ENCODE assay signal across 8 mouse cellular contexts in the genomic region with DNA sequence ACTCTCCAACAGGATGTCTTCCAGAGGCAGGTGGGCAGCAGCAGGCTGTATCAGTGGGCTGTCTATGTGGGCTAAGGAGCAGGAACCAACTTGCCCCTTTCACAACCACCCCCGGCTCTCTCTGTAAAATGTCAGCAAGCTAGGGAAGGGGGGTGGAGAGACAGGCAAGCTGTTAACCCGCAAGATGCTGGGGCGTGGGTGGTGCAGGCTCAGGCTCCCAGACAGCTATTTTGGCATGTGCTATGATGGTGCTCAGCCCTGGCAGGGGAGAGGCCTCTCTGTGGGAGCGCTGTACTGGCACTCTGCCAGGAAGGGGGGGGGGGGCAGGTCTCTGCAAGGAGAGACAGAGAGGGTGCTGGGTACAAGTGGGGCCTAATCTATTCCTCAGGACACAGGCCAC. TPM values are rescaled to one million over a fixed set of nuclear protein-coding genes. Genes with fewer than 3 reads are reported as not detected.
DNase-seq lines count a peak whose midpoint lies in the region; ATAC-seq lines count a peak whose summit lies in the region.

No protein-coding gene starts in this region.

- 0 out of 2 replicates have a peak, but pooled peaks cover 4% of the 10 kb centered on the region for H3K36me3 ChIP-seq in lung, embryonic 15.5 days
- no peaks in the 10 kb centered on the region for H3K36me3 ChIP-seq in embryonic facial prominence, embryonic 13.5 days
- H3K36me3 ChIP-seq in intestine, embryonic 14.5 days (ENCODE audit: control insufficient read depth, insufficient read depth, low read length), result no peaks in the 10 kb centered on the region
- no peaks in the 10 kb centered on the region for H3K36me3 ChIP-seq in neural tube, embryonic 14.5 days (ENCODE audit: control insufficient read depth, insufficient read depth, low read length)

- peak overlapping the region; percentile 19; the same call in 1 of the 2 replicates for H3K4me2 ChIP-seq in lung, embryonic 15.5 days
- H3K4me2 ChIP-seq in embryonic facial prominence, embryonic 13.5 days, result peak overlapping the region; percentile 9; the same call in 1 of the 2 replicates
- H3K4me2 ChIP-seq in intestine, embryonic 14.5 days (ENCODE audit: low read length), result no peak overlapping the region
- no peak overlapping the region for H3K4me2 ChIP-seq in neural tube, embryonic 14.5 days (ENCODE audit: low read depth, low read length)

- no peak overlapping the region for H3K9ac ChIP-seq in lung, embryonic 15.5 days
- 0 out of 2 replicates have a peak overlapping the region, but pooled peaks have one; percentile 8 for H3K9ac ChIP-seq in embryonic facial prominence, embryonic 13.5 days
- H3K9ac ChIP-seq in intestine, embryonic 14.5 days (ENCODE audit: low read length), result no peak overlapping the region
- H3K9ac ChIP-seq in neural tube, embryonic 14.5 days (replicated peaks; ENCODE audit: low read depth, low read length), result no peak overlapping the region

- no peak overlapping the region for H3K4me3 ChIP-seq in lung, embryonic 15.5 days
- H3K4me3 ChIP-seq in embryonic facial prominence, embryonic 13.5 days, result no peak overlapping the region
- H3K4me3 ChIP-seq in intestine, embryonic 14.5 days (ENCODE audit: low read depth, low read length), result no peak overlapping the region
- H3K4me3 ChIP-seq in neural tube, embryonic 14.5 days (ENCODE audit: low read depth, low read length), result no peak overlapping the region

- 6% methylated on average over 4 of the region's 4 CpGs for WGBS in lung, embryonic 15.5 days
- 29% methylated on average over 4 of the region's 4 CpGs for WGBS in embryonic facial prominence, embryonic 13.5 days
- 19% methylated on average over 4 of the region's 4 CpGs for WGBS in intestine, embryonic 14.5 days
- 18% methylated on average over 3 of the region's 4 CpGs for WGBS in neural tube, embryonic 14.5 days

- H3K27ac ChIP-seq in lung, embryonic 15.5 days, result peak overlapping the region; percentile 70
- no peak overlapping the region for H3K27ac ChIP-seq in embryonic facial prominence, embryonic 13.5 days
- peak overlapping the region; percentile 27; the same call in 1 of the 2 replicates for H3K27ac ChIP-seq in intestine, embryonic 14.5 days (ENCODE audit: low read depth)
- H3K27ac ChIP-seq in neural tube, embryonic 14.5 days (ENCODE audit: low read depth, low read length), result no peak overlapping the region

- ATAC-seq in lung, embryonic 15.5 days (ENCODE audit: borderline replicate concordance, extremely low read depth, low FRiP score, low TSS enrichment), result peak; percentile 62; the same call in 1 of the 2 replicates
- 0 out of 2 replicates have a peak, but pooled peaks have one; percentile 32 for ATAC-seq in embryonic facial prominence, embryonic 13.5 days (ENCODE audit: insufficient number of reproducible peaks, insufficient read depth, low FRiP score, low TSS enrichment, low read depth)
- ATAC-seq in intestine, embryonic 14.5 days (replicated peaks; ENCODE audit: low FRiP score, low TSS enrichment, low read depth), result peak; percentile 55
- ATAC-seq in neural tube, embryonic 14.5 days (ENCODE audit: low read depth), result peak; percentile 50

- peaks cover 81% of the 10 kb centered on the region for H3K4me1 ChIP-seq in lung, embryonic 15.5 days
- peaks cover 56% of the 10 kb centered on the region for H3K4me1 ChIP-seq in embryonic facial prominence, embryonic 13.5 days
- peaks cover 60% of the 10 kb centered on the region for H3K4me1 ChIP-seq in intestine, embryonic 14.5 days (replicated peaks; ENCODE audit: control insufficient read depth, insufficient read depth, low read length)
- H3K4me1 ChIP-seq in neural tube, embryonic 14.5 days (ENCODE audit: control insufficient read depth, insufficient read depth, low read length), result peaks cover 21% of the 10 kb centered on the region

- H3K9me3 ChIP-seq in lung, embryonic 15.5 days, result no peaks in the 10 kb centered on the region
- H3K9me3 ChIP-seq in embryonic facial prominence, embryonic 13.5 days, result no peaks in the 10 kb centered on the region
- no peaks in the 10 kb centered on the region for H3K9me3 ChIP-seq in intestine, embryonic 14.5 days (ENCODE audit: control insufficient read depth, low read length)
- H3K9me3 ChIP-seq in neural tube, embryonic 14.5 days (ENCODE audit: control insufficient read depth, low read length), result no peaks in the 10 kb centered on the region

- DNase-seq in lung, postnatal 25 days (ENCODE audit: low spot score), result no peak
- no peak for DNase-seq in intestine, embryonic 14.5 days (ENCODE audit: low spot score)
- peak; percentile 72 for DNase-seq in liver
- DNase-seq in embryo, embryonic 10.5 days (ENCODE audit: low spot score), result no peak
- DNase-seq in ovary, postnatal 36 days (ENCODE audit: low spot score), result no peak

- no peaks in the 10 kb centered on the region for H3K27me3 ChIP-seq in lung, embryonic 15.5 days
- H3K27me3 ChIP-seq in embryonic facial prominence, embryonic 13.5 days, result no peaks in the 10 kb centered on the region
- no peaks in the 10 kb centered on the region for H3K27me3 ChIP-seq in intestine, embryonic 14.5 days (replicated peaks; ENCODE audit: control insufficient read depth, insufficient read depth, low read length)
- H3K27me3 ChIP-seq in neural tube, embryonic 14.5 days (ENCODE audit: control insufficient read depth, insufficient read depth, low read length), result no peaks in the 10 kb centered on the region

RNA-seq across cellular contexts. Expression of a gene that starts 11.6 kb away (rescaled TPM):
- 0.35 and 0.75 TPM in 2 replicates for polyA plus RNA-seq in lung, embryonic 15.5 days (2015; fragmentation: Nextera tagmentation; extraction: Ambion mirVana)
- polyA plus RNA-seq in embryonic facial prominence, embryonic 13.5 days (2015; fragmentation: Nextera tagmentation; extraction: Ambion mirVana), result 0.39 and 0.61 TPM in 2 replicates
- polyA plus RNA-seq in intestine, embryonic 14.5 days (2014; fragmentation: Nextera tagmentation; extraction: Ambion mirVana), result 0.74 and 0.88 TPM in 2 replicates
- polyA plus RNA-seq in neural tube, embryonic 14.5 days (2014; fragmentation: Nextera tagmentation; extraction: Ambion mirVana), result 0.33 TPM in 2 replicates

RNA-seq across cellular contexts. Expression of a gene that starts 18.6 kb away (rescaled TPM):
- polyA plus RNA-seq in lung, embryonic 15.5 days (2015; fragmentation: Nextera tagmentation; extraction: Ambion mirVana), result 52.3 and 54.0 TPM in 2 replicates
- 34.2 and 41.9 TPM in 2 replicates for polyA plus RNA-seq in embryonic facial prominence, embryonic 13.5 days (2015; fragmentation: Nextera tagmentation; extraction: Ambion mirVana)
- 71.9 and 75.6 TPM in 2 replicates for polyA plus RNA-seq in intestine, embryonic 14.5 days (2014; fragmentation: Nextera tagmentation; extraction: Ambion mirVana)
- 36.7 and 51.1 TPM in 2 replicates for polyA plus RNA-seq in neural tube, embryonic 14.5 days (2014; fragmentation: Nextera tagmentation; extraction: Ambion mirVana)

RNA-seq across cellular contexts. Expression of a gene that starts 25.0 kb away (rescaled TPM):
- 858 and 992 TPM in 2 replicates for polyA plus RNA-seq in lung, embryonic 15.5 days (2015; fragmentation: Nextera tagmentation; extraction: Ambion mirVana)
- polyA plus RNA-seq in embryonic facial prominence, embryonic 13.5 days (2015; fragmentation: Nextera tagmentation; extraction: Ambion mirVana), result 1,381 and 1,602 TPM in 2 replicates
- polyA plus RNA-seq in intestine, embryonic 14.5 days (2014; fragmentation: Nextera tagmentation; extraction: Ambion mirVana), result 973 and 1,126 TPM in 2 replicates
- polyA plus RNA-seq in neural tube, embryonic 14.5 days (2014; fragmentation: Nextera tagmentation; extraction: Ambion mirVana), result 93.6 and 155 TPM in 2 replicates

RNA-seq across cellular contexts. Expression of a gene that starts 30.0 kb away (rescaled TPM):
- polyA plus RNA-seq in lung, embryonic 15.5 days (2015; fragmentation: Nextera tagmentation; extraction: Ambion mirVana), result 0.14 TPM in 1 of 2 replicates, not detected in the other
- polyA plus RNA-seq in embryonic facial prominence, embryonic 13.5 days (2015; fragmentation: Nextera tagmentation; extraction: Ambion mirVana), result 0.18 and 0.32 TPM in 2 replicates
- polyA plus RNA-seq in intestine, embryonic 14.5 days (2014; fragmentation: Nextera tagmentation; extraction: Ambion mirVana), result 0.16 TPM in 1 of 2 replicates, not detected in the other
- polyA plus RNA-seq in neural tube, embryonic 14.5 days (2014; fragmentation: Nextera tagmentation; extraction: Ambion mirVana), result 1.1 and 1.4 TPM in 2 replicates

Comparison
In these comparisons a context has a peak if more than half of its experiments do, and no peak if none do; other contexts are left out.
1. H3K27ac ChIP-seq: peak in lung, embryonic 15.5 days (single experiment) and intestine, embryonic 14.5 days (single experiment); none in embryonic facial prominence, embryonic 13.5 days (single experiment) and neural tube, embryonic 14.5 days (single experiment).
2. H3K4me2 ChIP-seq: peak in lung, embryonic 15.5 days (single experiment) and embryonic facial prominence, embryonic 13.5 days (single experiment); none in intestine, embryonic 14.5 days (single experiment) and neural tube, embryonic 14.5 days (single experiment).
3. Peak in every context shown above with its lines, with median percentiles within 50 percentile points of each other: ATAC-seq.